Mouse (Mus musculus): ENCODE measurements at regions not wholly inside any gene's neighbourhood (a gene's known extent, or its start where the extent isn't known, plus 50 kb on each side); places are given as distances from the start of the nearest gene placed in this dataset.
A peak's percentile ranks its signal among the peaks of the same experiment; 100 is the strongest.
"Not testable (repeated sequence)": the region's sequence is repeated elsewhere in the genome, so short reads cannot be mapped to it uniquely, and the experiment has no call there.

- not testable (repeated sequence) for H3K27me3 ChIP-seq (replicated peaks); H3K36me3 ChIP-seq (replicated peaks; ENCODE audit: low read length); H3K4me1 ChIP-seq; H3K4me3 ChIP-seq (replicated peaks); H3K9me3 ChIP-seq
These were observed 78.5 kb downstream of the 1700010I14Rik start for GRCm38 (mm10) chr17:9066633-9067032.

DNA sequence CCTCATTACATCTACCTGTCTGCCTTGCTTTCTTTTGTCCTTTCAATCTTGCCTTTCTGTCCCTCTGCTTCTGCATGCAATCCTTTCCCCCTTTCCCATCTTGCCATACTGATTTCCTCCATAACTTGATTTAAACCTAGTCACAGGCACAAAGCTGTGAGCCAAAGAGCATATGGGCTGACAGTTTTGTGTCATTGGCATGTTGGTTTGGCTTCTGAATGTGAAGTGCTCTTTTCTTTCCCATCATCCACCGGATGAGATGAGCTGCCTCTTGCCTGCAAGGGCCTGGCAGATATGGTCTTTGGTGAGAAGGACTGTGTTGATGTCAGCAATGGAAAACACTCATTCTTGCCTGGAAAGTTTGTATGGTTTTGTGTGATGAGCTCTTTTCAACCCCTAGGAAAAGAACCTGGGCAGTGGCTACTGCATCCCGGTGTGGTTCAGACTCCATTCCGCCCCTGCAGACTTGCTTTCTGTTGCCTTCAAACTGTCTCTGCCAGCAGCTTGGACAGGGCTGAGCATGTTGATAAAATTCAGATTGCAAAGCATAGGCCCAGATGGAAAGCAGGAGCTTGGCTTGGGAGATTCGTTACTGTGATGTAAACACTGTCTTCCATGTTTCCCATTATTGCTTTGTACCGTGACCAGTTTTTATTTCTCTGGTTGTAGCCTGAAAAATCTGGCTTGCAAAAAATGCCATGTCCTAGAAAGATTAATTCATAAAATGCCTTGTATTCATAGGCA lies 80.9 kb downstream of the 1700010I14Rik start:
- H3K4me3 ChIP-seq (replicated peaks) = no peak overlapping the region
- no peaks in the 10 kb centered on the region for H3K27me3 ChIP-seq (replicated peaks)
- H3K9me3 ChIP-seq = no peaks in the 10 kb centered on the region
- H3K36me3 ChIP-seq (replicated peaks; ENCODE audit: low read length) = no peaks in the 10 kb centered on the region
- TF ChIP-seq FLI1 (IDR thresholded peaks at IDR 0.05; ENCODE audit: low read length) (no peak), GATA1 (IDR thresholded peaks at IDR 0.05; ENCODE audit: borderline replicate concordance, low read length) (no peak)
- H3K4me1 ChIP-seq = no peaks in the 10 kb centered on the region

DNA sequence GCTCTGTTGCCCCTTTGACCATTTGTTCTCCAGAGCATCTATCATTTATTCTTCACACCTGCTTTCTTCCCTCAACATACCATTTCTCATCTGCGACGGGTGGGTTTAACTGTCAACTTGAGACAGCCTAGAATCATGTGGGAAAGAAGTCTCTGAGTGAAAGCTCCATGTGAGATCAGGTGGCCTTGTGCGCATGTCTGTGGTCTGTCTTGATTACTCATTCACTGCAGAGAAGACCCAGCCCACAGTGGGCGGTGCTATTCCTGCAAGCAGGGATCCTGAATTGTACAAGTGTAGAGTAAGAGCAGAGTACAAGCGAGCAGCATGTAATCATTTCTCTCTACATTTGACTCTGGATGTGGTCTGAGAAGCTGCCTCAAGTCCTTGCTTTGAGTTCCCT lies 95.5 kb downstream of the 1700010I14Rik start:
- no peak overlapping the region for H3K4me3 ChIP-seq (replicated peaks)
- TF ChIP-seq FLI1 (IDR thresholded peaks at IDR 0.05; ENCODE audit: low read length) (no peak), GATA1 (IDR thresholded peaks at IDR 0.05; ENCODE audit: borderline replicate concordance, low read length) (no peak)
- H3K4me1 ChIP-seq = no peaks in the 10 kb centered on the region
- H3K27me3 ChIP-seq (replicated peaks) = no peaks in the 10 kb centered on the region
- H3K36me3 ChIP-seq (replicated peaks; ENCODE audit: low read length) = no peaks in the 10 kb centered on the region
- H3K9me3 ChIP-seq = no peaks in the 10 kb centered on the region; the same call in none of the 2 replicates

DNA sequence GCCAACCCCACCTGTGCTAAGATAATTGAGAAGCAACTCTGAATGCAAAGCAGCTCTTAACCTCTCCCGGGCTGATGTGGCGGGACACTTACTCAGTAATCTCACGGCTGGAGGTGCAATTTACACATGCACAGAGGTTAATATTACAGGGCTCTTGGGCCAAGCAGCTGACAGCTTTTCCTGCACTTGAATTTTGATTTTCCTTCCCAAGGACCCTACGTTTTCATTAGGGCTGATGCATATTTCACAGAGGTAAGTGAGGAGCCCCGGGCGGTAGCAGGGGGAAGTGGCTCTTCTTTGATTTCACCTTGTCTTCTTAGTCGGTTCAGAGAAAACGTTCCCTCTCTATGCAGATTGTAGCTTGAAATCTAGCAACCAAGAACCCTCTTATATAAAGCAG lies 139.7 kb downstream of the 1700010I14Rik start:
- no peaks in the 10 kb centered on the region for H3K36me3 ChIP-seq (replicated peaks; ENCODE audit: low read length)
- H3K9me3 ChIP-seq = peaks cover 7% of the 10 kb centered on the region; the same call in 1 of the 2 replicates
- no peaks in the 10 kb centered on the region for H3K27me3 ChIP-seq (replicated peaks)
- no peak for TF ChIP-seq FLI1 (IDR thresholded peaks at IDR 0.05; ENCODE audit: low read length)
- TF ChIP-seq GATA1 (IDR thresholded peaks at IDR 0.05; ENCODE audit: borderline replicate concordance, low read length) = no peak
- no peak overlapping the region for H3K4me3 ChIP-seq (replicated peaks)
- no peaks in the 10 kb centered on the region for H3K4me1 ChIP-seq

DNA sequence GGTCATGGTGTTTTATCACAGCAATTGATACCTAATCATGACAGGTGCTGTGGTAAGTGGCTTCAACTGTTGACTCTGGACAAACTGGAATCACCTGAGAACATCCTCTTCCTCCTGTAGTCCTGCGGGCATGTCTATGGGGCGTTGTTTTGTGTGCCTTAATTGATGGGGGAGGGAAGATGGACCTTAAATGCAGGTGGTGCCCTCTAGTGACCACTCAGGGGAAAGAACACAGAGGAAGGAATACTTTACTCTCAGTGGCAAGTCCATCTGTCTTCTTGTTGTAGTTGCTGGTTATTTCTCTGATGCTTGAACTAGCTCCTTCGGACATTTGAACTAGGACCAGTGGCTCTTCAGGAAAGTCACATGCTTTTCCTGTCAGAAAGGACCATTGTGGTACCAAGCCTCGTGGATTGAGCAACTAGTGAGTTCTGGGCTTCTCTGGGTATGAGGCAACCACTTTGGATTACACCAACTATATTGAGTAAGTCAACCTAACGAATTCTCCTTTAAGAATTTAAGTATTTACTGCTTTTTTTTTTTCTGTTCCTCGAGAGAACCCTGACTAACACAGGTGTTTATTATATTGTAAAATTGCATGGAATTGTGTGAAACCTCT lies 157.6 kb downstream of the 1700010I14Rik start:
- Histone ChIP-seq H3K4me1 (no peaks in the 10 kb centered on the region), H3K4me3 (replicated peaks) (no peak overlapping the region), H3K36me3 (replicated peaks; ENCODE audit: low read length) (no peaks in the 10 kb centered on the region), H3K27me3 (replicated peaks) (no peaks in the 10 kb centered on the region), H3K9me3 (no peaks in the 10 kb centered on the region)
- TF ChIP-seq FLI1 (IDR thresholded peaks at IDR 0.05; ENCODE audit: low read length) (no peak), GATA1 (IDR thresholded peaks at IDR 0.05; ENCODE audit: borderline replicate concordance, low read length) (no peak)

- no peaks in the 10 kb centered on the region for H3K9me3 ChIP-seq
- TF ChIP-seq FLI1 (IDR thresholded peaks at IDR 0.05; ENCODE audit: low read length) (no peak), GATA1 (IDR thresholded peaks at IDR 0.05; ENCODE audit: borderline replicate concordance, low read length) (no peak)
- peaks cover 10% of the 10 kb centered on the region; the same call in 1 of the 2 replicates for H3K4me1 ChIP-seq
- H3K4me3 ChIP-seq (replicated peaks) = no peak overlapping the region
- H3K27me3 ChIP-seq (replicated peaks) = no peaks in the 10 kb centered on the region
- H3K36me3 ChIP-seq (replicated peaks; ENCODE audit: low read length) = no peaks in the 10 kb centered on the region
These were observed 162.5 kb downstream of the 1700010I14Rik start for GRCm38 (mm10) chr17:9150654-9151053.

DNA sequence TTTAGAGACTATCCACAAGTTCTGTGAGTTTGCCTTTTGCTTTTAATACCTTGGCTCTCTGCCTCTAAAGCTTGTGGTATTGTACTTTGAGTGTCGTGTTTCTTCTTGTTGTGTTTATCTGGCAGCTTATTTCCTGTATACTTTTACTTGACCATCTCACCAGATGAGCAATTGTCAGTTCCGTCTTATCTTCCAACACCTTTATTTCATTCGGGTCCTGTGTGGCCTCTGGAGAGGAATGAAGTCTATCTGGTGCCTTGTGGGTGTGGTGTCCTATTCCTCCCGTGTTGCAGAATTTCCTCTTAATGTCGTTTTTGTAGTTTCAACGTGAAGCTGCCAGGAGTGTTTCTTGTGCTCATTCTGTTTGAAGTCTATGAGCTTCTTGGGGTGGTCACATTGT lies 174.0 kb downstream of the 1700010I14Rik start:
- no peaks in the 10 kb centered on the region for H3K9me3 ChIP-seq
- H3K4me1 ChIP-seq = peaks cover 43% of the 10 kb centered on the region
- peak overlapping the region; percentile 23 for H3K4me3 ChIP-seq (replicated peaks)
- H3K27me3 ChIP-seq (replicated peaks) = peaks cover 2% of the 10 kb centered on the region
- no peaks in the 10 kb centered on the region for H3K36me3 ChIP-seq (replicated peaks; ENCODE audit: low read length)
- no peak for TF ChIP-seq FLI1 (IDR thresholded peaks at IDR 0.05; ENCODE audit: low read length)
- no peak for TF ChIP-seq GATA1 (IDR thresholded peaks at IDR 0.05; ENCODE audit: borderline replicate concordance, low read length)

DNA sequence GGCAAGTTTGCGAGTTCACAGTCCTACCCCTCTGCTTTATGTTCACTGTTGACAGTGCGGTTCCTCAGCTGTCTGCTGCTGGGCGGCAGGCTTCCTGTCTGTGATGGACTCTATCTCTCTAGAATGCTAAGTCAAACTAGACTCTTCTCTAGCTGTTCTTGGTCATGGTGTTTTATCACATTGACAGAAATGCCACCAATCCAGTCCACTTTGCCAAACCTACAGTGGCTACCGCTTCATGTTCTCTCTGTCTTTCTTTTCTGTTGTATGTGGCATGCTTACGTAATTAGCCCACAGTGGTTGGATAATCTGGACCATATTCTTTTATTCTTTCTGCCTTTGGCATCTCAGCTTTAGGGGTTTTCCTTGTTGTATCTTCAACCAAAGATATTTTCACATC lies 174.5 kb downstream of the 1700010I14Rik start:
- Histone ChIP-seq H3K9me3 (no peaks in the 10 kb centered on the region), H3K36me3 (replicated peaks; ENCODE audit: low read length) (no peaks in the 10 kb centered on the region), H3K4me1 (peaks cover 48% of the 10 kb centered on the region), H3K27me3 (replicated peaks) (peaks cover 7% of the 10 kb centered on the region), H3K4me3 (replicated peaks) (peak overlapping the region; percentile 23)
- TF ChIP-seq GATA1 (IDR thresholded peaks at IDR 0.05; ENCODE audit: borderline replicate concordance, low read length) = no peak
- no peak for TF ChIP-seq FLI1 (IDR thresholded peaks at IDR 0.05; ENCODE audit: low read length)

GRCm38 (mm10) chr17:9163285-9163684 lies 175.2 kb downstream of the 1700010I14Rik start:
- Histone ChIP-seq H3K9me3 (no peaks in the 10 kb centered on the region), H3K36me3 (replicated peaks; ENCODE audit: low read length) (no peaks in the 10 kb centered on the region), H3K4me1 (peaks cover 54% of the 10 kb centered on the region), H3K27me3 (replicated peaks) (peaks cover 9% of the 10 kb centered on the region), H3K4me3 (replicated peaks) (peak overlapping the region; percentile 15)
- TF ChIP-seq GATA1 (IDR thresholded peaks at IDR 0.05; ENCODE audit: borderline replicate concordance, low read length) (no peak), FLI1 (IDR thresholded peaks at IDR 0.05; ENCODE audit: low read length) (no peak)

- Histone ChIP-seq H3K36me3 (replicated peaks; ENCODE audit: low read length) (no peaks in the 10 kb centered on the region), H3K4me3 (replicated peaks) (no peak overlapping the region), H3K27me3 (replicated peaks) (peaks cover 9% of the 10 kb centered on the region), H3K4me1 (peaks cover 61% of the 10 kb centered on the region), H3K9me3 (no peaks in the 10 kb centered on the region)
- no peak for TF ChIP-seq FLI1 (IDR thresholded peaks at IDR 0.05; ENCODE audit: low read length)
- TF ChIP-seq GATA1 (IDR thresholded peaks at IDR 0.05; ENCODE audit: borderline replicate concordance, low read length) = no peak
These were observed 176.4 kb downstream of the 1700010I14Rik start for GRCm38 (mm10) chr17:9164501-9164900.
